Mouse (Mus musculus): ENCODE results near the gene Nkap.
"Not testable (repeated sequence)": the region's sequence is repeated elsewhere in the genome, so short reads cannot be mapped to it uniquely, and the experiment has no call there.

The Nkap gene

GRCm38 (mm10) chrX:37157839-37158238 is 31.2 kb downstream of the Nkap start:
- DNase-seq (ENCODE audit: inconsistent ontology term), result no peak

GRCm38 (mm10) chrX:37161169-37161568 is 34.6 kb downstream of the Nkap start:
- peak; percentile 2 for DNase-seq (ENCODE audit: inconsistent ontology term)

DNA sequence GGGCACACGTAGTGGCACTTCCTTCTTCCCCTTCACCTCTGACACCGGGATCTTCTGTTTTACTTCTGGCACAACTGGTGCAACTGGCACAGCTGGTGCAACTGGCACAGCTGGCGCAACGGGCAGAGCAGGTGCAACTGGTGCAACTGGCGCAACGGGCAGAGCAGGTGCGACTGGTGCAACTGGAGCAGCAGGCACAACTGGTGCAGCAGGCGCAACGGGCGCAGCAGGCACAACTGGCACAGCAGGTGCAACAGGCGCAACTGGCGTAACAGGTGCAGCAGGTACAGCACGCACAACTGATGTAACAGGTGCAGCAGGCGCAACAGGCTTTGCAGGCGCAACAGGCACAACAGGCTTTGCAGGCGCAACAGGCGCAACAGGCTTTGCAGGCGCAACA is 36.5 kb downstream of the Nkap start:
- no peak for DNase-seq (ENCODE audit: inconsistent ontology term)

- peak; percentile 35 for DNase-seq (ENCODE audit: inconsistent ontology term)
Observed at GRCm38 (mm10) chrX:37167085-37167484, 40.5 kb downstream of the Nkap start.

DNA sequence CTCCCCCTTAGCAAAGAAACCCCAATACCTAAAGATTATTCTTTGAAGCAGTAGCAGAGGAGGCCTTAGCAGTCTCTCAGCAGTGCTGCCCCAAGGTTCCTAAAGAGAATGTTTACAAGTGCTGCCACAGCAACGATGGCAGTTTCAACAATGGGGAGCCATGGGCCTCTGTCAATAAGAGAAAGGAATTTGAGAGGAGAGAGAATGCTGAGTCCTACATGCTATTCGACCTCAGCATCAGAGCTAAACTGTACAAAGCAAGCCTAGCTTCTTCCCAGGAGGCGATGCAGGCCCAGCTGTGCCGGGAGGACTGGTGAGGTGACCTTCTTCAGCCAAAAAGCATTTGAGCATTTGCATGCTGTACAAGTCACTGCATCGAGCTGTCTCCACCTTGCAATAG is 42.1 kb downstream of the Nkap start, which contains the start of gene Akap14:
TSS of gene Akap14 (minus strand) at position 101 of the 400 bp plus-strand sequence.
- DNase-seq (ENCODE audit: inconsistent ontology term), result no peak

- not testable (repeated sequence) for DNase-seq (ENCODE audit: inconsistent ontology term)
Observed at GRCm38 (mm10) chrX:37184401-37184800, 57.8 kb downstream of the Nkap start.

DNA sequence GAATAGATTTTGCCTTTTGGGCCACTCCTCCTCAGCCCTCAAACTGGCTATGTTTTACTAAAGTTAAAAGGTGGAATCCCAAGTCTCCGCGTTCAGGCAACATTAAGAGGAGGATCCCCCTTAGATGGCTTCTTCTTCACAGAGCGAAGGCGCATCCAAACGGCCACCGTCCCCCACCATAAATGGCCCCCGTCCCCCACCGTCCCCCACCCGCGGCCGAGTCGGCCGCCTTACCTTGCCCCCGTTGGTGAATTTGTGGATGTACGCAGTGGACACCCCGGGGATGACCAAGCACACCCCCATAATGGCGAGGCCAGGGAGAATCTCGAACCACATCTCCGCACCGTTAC is 64.1 kb downstream of the Nkap start:
- DNase-seq (ENCODE audit: inconsistent ontology term), result peak; percentile 38

- peak; percentile 83 for DNase-seq (ENCODE audit: inconsistent ontology term)
Observed at GRCm38 (mm10) chrX:37191105-37191743, 64.6 kb downstream of the Nkap start, which contains the start of the genes Ndufa1 and Rnf113a1. Gene Ndufa1 (minus strand): TSS chrX:37191163. Gene Rnf113a1 (plus strand): TSS chrX:37191245.

DNA sequence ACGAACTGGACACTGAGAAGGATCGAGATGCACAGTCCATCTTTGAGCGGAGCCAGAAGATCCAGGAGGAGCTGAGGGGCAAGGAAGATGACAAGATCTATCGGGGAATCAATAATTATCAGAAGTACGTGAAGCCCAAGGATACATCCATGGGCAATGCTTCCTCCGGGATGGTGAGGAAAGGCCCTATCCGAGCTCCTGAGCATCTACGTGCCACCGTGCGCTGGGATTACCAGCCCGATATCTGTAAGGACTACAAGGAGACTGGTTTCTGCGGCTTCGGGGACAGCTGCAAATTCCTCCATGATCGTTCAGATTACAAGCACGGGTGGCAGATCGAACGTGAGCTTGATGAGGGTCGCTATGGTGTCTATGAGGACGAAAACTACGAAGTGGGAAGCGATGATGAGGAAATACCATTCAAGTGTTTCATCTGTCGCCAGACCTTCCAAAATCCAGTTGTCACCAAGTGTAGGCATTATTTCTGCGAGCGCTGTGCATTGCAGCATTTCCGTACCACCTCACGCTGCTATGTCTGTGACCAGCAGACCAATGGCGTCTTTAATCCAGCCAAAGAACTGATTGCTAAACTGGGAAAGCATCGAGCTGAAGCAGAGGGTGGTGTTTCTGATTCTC is 65.3 kb downstream of the Nkap start:
- DNase-seq (ENCODE audit: inconsistent ontology term), result peak; percentile 11

GRCm38 (mm10) chrX:37198676-37199075 is 72.1 kb downstream of the Nkap start:
- no peak for DNase-seq (ENCODE audit: inconsistent ontology term)
